Mouse (Mus musculus) inflammation-experienced regulatory T-cells, adult 6 months (primary cell): ENCODE results near the gene Rap1gds1. TPM values are rescaled to one million over a fixed set of nuclear protein-coding genes. Genes with fewer than 3 reads are reported as not detected.

Source experiments
- ATAC-seq: one replicate; pipeline ENCODE4 v1.8.0; 2017
- polyA plus RNA-seq, 3 experiments: library from polyadenylated mRNA; unstranded; fragments of 100-300 nt; shearing (Covaris generic); gene quantifications; one replicate each; pipeline ENCODE4 v1.2.1; 2017

The Rap1gds1 gene
- 10 to 100 TPM; 64.8 to 78.6 (median 67.9) TPM for polyA plus RNA-seq

DNA sequence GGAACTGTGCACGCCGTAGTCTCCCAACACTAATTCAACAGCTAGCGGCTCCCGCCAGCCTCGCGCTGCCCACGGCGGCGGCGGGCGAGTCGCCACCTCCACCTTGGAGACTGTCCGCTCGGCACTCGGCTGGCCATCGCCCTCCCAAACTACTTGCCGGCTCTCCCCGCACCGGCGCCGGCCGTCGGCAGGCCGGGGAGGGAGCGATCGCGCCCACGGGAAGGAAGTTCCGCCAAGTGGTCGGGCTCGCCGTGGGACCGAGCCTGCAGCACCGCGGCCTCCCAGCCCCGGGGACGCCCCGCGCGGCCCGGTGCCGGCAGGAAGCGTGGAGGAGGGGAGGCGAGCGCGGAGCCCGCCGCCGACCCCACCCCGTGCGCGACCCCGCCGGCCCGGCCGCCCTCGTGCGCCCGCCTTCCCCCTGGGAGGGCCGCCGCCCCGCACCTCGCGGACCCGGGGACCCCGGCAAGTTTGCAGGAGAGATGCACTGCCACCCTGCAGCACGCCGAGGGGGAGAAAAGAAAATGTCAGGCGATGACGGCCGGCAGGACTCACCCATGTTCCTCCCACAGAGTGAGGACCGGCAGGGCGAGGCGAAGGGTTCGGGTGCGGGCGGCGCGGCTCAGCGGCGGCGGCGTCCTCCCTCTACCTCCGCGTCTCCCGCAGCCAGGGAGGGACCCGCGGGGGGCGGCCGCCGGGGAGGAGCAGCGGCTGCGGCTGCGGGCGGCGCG, at the start of gene Rap1gds1:
Gene Rap1gds1, minus strand, starts transcription at position 718 of the 728 bp plus-strand sequence.
- ATAC-seq, result peak; percentile 44

DNA sequence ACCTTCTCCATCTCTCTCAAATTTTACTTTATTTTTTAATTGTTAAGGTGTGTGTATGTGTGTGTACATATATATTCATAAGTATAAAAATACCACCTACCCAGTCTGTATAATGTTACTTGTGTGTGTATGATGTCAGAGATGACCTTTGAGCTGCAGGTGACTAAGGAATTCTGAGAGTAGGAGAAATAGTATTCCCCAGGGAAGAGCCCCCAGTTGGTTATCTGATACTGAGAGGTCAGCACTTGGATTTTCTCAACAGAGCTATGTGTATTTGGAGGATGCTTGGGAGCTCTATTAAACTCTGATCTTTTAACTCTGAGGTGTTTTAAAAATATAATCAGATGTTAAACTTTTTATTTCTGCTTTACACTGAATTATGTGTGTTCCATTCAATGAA, 43.4 kb upstream of the Rap1gds1 start:
- no peak for ATAC-seq

DNA sequence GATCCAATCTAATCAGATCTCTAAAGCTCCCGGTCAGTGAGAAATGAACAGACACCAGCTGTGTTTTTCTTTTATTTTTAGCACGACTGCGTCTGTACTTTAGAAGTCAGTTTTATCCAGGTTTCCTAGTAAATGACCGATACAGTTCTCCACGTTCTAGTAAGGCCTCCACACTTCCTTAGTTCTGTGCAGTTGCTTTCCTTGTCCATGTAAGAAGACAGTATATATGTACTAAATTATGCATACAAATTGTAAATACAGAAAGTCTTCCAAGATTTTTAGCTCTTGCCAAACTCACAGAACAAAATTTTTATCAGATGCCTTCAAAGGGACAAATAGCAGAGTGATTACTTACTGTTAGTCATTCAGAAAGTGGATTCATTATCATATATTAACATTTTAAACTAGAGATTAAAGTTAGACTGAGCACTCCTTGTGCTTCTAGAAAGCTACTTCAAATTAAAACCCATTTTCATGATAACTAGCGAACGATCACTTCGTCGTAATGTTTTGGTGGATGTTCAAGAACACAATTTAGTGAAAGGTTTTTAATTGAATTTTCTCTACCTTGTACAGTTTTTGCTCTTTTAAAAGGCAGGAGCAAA, 41.8 kb upstream of the Rap1gds1 start:
- ATAC-seq, result no peak

DNA sequence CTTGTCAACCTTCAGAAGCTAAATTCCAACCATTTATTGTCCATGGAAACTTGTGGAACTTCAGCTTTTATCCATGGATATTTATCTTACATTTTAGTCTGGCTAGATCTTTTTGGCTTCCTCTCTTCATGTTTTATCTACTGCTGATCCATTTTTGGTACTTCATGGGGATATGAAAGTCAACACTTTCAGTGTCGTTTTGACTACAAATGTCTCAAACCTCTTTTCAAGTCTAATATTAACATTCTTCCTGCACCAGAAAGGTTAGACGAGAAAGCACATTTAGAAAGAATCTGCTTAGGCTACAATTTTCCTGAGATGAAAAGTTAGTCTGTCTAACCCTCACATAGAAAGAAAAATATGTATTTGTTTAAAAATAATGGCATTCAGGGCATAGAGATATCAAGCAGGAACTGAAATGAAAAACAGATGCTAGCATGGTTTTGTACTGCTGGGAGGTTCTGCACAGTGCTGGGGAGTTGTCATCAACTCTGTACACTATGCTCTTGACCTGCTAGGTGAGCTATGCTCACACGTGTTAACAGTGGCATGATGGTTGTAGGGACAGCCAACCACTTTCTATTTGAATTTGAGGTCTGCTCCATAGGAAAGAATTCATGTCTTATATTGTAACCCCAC, 37.5 kb upstream of the Rap1gds1 start:
- ATAC-seq, result no peak

DNA sequence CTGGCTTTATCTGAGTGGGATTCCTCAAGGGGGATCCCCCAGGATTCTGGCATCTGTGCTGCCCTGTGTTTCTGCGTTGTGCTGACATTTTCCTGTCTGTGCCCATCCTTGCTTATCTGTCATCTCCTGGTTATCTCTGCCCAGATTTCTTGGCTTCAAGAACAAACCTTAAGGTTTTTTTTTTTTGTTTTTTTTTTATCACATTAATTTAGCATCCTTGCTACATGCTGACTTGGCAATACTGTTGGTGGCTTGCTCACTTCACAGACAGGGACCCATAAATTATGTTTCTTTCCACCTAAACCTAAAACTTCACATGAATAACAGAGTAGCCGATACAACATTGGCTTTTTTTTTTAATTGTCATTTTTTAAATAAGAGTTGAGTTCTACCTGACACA, 36.9 kb upstream of the Rap1gds1 start:
- ATAC-seq, result no peak

DNA sequence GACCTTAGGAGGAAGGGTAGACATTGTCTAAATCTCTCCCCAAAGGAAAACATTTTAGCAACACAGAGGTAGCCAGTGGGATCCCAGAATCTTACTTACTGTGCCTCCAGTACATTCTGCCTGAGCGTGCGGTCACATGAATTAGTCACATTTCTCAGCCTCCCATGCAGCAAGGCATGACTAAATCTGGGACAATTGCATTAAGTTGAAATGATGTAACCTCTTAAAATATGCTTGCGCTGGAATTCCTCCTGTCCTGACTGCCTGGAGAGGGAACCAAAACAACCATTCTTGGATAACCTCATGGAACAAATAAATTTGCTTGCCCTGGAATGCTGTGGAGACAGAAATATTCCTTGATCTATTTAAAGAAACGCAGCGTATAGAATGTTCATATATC, 33.2 kb upstream of the Rap1gds1 start:
- no peak for ATAC-seq

DNA sequence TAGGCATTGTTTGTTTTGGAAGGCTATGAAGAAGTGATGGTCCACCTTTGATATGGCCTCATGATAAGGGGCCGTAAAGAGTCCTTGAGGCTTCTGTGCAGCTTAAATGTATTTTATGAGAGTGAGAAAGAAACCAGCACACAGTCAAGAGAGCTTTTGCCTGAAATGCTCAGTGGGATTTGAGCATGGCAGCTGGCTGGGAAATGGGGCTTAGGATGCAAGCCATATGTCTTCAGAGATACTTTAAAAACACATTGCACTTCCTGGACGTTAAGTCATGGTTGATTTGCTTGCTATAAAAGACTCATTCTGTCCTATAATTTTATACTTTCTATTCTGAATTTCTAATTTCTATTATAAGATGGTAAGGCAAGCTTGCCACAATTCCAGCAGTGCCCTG, 28.9 kb upstream of the Rap1gds1 start:
- ATAC-seq, result no peak

DNA sequence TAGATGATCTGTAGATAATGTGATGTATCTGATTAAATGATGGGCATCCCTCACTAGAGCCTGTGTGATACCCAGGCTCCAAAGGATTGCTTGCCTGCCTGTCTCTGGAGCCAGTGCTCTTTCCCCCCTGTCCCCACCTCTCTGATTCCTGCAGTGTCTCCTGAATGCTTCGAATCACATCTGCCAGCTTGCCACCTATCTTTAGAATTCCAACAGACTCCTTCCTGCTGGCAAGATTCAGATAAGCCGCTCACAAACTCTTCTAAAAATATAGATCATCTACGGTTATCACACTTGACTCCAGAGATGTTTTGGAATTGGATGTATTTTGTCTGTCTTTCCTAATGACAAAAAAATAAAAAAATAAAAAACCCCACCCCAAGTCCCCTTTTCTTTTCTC, 28.3 kb upstream of the Rap1gds1 start:
- ATAC-seq, result no peak

DNA sequence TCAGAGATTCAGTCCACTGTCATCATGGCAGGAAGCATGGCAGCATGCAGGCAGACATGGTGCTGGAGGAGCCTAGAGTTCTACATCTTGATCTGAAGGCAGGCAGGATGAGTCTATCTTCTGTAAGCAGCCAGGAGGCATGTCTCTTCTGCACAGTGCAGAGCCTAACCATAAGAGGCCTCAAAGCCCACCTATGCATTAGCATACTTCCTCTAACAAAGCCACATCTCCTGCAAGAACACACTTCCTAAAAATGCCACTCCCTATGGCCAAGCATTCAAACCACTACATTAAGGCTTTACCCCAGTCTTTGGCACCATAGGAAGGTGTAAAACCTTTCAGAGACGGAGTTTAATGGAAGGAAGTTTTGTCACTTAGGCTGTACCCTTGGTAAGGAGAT, 26.9 kb upstream of the Rap1gds1 start:
- no peak for ATAC-seq

DNA sequence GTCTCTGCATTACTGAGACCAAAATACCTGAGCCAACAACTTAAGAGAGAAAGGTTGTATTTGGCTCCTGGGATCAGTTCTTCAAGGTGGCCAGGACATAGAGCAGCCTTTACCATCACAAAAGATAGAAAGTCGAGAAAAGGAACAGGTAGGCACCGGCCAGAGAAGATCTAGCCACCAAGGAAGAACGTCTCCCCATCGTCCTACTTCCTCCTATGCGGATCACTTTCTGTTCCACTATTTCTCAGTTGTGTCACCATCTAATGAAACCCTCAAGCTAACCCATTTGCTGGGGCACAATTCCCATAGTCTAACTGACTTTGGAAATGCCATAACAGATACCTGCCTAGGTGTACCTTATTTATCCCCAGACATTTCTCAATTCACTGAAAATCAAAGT, 24.3 kb upstream of the Rap1gds1 start:
- no peak for ATAC-seq

DNA sequence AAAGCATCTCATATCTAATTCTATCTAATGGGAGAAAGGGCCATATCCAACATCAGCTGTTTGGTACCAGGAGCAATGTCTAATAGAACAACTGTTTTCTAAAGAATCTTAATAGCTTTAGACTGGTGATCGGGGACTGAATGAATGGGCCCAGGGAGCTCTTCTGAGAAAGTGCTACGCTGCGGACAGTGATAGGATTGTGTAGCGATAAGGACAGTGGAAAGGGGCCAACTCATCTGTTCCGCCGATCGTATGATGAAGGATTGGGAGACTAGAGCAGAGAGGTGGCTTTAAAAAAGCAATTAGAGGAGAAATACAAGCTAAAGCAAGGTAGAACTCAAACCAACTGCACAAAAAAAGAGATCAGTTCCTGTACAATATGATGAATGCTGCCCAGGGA, 20.9 kb upstream of the Rap1gds1 start:
- no peak for ATAC-seq

DNA sequence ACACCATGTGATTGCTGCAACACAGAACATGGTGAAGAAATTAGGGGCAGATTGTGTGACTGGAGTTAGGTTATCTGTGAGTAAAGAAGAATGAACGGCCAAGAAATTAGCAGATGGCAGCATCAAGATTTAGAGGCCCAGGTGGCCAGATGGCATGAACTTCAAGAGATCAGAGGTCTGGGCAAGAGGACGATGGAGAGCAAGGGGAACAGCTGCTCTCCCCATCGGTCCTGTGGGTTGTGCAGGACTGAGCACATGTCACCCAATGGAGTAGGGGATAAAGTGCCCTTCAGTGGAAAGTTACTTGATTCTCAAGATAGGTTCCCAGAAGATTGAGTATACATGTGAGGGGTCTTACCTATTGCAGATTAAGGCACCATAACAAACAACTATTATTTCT, 13.5 kb upstream of the Rap1gds1 start:
- ATAC-seq, result no peak

DNA sequence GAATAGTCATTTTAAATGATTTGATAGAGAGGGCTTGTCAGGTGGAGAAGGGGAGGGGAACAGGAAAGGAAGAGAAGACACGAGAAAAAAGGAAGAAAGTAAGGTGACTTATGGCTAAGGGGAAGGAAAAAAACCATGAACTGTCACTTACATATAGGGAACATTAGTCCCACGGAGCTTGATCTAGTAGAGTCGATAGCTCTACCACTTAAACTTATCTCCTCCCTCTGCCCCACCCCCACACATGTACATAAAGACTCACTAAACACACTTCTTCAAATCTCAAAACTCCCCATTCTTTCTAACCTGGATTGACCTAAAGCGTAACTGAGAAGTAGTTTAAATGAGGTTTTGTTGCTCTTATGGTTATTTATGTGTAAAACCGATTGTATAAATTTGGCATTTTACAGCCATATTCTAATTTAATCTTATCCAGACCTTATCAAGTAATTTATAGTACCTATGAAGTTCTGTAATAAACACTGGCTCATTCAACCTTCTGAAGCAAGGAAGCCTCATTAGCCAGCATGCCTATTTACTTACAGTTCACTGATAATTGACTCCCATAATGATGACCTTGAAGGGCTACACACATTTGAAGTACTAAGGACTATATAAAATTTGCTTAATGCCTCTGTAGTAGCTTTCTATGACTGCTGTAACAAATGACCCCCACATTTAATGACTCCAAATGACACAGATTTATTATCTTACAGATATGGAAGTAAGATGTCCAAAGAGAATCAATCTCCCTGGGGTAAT, 9.0 kb upstream of the Rap1gds1 start:
- no peak for ATAC-seq

DNA sequence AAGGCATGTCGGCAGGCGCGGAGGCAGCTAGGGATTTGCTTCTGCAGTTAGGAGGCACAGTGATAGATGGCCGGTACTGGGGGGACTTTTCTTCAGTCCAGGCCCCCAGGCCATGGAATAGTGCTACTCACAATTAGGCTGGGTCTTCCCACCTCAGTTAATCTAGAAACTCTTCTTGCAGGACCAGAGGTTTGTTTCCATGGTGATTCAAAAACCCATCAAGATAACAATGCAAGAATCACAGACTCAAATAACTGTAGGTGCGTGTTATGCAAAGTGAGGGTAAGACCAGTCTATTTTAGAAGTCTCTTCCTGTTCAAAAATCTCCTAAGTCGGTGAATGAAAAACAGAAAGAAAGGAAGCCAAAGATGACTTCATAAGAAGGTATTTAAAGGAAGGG, 4.8 kb upstream of the Rap1gds1 start:
- no peak for ATAC-seq

DNA sequence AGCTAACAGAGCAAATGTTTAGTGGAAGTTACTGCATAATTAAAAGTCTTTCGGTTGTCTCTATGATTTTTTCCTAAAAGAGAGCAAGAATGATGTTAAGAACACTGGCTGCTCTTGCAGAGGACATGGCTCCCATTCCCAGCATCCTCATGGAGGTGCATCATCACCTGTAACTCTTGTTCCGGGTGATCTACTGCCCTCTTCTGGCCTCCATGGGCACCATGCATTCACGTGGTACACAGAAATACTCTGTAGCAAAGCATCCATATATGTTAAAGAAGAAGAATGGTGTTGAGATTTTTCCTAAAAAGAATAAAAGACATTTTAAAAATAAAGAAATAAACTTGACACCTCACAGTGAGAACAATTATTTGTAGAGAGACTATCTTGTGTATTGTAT, 3.0 kb upstream of the Rap1gds1 start:
- no peak for ATAC-seq

DNA sequence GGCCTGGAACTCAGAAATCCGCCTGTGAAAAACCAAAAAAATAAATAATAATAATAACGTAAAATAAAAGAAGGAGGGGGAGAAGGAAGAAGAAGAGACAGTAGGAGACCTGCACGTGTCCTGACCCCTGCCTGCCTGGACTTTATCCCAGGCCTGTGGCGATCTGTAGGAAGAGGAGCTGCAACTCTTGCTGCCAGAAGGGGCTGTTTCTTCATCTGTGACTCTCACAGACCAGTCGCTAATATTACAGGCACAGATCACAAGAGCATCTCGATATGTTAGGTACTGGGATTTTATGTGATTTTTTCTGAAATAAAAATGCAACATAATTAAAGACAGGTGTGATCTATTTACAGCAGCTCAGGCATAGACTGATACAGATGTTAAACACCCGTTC, 1.1 kb upstream of the Rap1gds1 start:
- no peak for ATAC-seq

DNA sequence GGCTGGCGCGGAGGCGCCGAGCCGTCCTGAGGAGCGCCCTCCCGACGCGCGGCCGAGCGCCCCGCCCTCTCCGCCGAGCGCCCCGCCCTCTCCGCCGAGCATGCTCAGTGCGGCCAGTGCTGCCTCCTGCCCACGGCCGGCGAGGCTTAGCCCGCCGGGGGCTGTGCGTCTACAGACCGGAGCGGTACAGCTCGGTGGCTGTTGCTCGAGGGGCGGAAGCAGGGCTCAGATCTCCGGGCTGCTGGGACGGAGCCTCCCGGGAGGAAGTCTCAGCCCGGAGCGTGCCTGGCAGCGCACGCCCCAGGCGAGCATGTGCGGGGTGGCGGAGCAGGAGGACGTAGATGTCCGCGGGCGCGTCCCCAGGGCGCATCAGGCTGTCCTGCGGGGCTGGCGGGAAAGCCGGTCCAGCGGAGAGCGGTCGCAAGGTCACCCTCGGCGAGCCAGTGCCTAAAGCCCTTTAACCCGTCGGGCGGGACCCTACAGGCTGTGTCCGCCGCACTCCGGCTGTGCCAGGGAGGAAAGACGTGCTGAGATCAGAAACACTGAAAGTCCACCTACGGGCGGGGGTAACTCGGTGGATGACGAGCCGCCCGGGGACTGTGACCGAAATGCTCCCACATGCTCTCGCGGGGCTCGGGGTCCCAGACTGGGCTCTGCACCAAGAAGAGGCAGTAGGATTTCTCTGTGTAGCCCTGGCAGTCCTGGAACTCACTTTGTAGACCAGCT, 495 bp upstream of the Rap1gds1 start:
- peak; percentile 69 for ATAC-seq

DNA sequence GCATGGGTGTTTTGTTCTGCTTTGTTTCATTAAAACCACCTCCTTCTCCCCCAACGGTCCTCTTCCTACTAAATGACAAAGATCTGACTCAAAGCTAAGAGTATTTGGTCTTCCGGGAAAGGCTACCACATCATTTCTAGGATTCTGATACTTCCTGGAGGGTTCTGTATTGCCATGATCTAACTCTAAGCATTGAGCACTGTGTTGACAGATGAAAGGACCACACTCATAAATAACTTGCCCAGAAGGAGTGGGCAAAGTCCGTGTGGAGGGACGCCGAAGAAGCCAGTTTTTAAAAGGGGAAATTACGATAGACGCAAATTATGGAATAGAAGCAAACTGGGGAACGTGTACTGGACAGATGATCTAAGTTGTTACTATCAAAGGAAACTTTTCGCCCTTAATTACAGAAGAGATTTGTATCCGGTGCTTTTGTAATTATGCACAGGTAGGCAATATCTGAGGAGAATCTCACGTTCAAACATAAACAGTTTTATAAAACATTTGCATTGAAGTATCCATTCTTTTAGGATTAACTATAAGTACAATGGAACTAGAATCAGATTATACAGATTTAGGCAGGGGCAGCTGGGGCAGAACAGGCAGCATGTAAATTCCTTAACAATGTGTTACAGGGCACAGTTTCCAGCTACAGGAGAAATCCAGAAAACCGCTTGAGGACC, 1.1 kb downstream of the Rap1gds1 start:
- peak; percentile 9 for ATAC-seq

DNA sequence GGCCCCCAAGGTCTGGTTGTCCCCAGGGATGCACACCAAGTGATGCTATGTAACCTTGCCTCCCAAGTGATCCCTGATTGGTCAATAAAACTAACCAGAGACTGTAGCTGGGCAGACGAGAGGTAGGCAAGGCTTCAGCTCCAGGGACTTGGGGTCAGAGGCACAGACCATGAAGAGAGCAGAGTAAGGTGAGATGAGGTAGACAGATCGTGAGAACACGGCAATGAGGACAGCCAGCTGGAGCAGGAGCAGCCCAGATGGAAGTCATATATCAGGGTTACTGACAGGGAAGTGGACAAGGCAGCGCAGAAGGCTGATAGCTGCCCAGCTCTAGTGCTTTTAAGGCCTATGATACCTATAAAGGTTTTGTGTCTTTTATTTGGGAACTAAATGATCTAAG, 5.5 kb downstream of the Rap1gds1 start:
- ATAC-seq, result no peak

DNA sequence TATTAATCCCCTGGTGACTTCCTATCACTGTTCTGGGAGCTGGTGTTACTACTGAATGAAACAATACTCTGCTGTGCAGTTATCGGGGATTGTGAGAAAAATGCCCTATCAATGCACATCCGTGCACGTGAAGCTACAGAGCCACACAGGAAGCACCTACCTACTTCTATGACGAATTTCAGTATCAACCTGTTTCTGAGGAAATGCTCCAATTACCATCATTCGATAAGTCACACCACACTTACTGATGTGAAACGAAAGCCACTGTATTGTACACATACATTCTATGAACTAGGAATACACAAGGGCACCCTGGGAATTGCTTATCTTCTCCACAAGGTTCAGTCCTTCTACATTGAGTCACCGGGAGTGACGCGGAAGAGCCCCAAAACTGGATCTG, 10.9 kb downstream of the Rap1gds1 start:
- peak; percentile 98 for ATAC-seq

DNA sequence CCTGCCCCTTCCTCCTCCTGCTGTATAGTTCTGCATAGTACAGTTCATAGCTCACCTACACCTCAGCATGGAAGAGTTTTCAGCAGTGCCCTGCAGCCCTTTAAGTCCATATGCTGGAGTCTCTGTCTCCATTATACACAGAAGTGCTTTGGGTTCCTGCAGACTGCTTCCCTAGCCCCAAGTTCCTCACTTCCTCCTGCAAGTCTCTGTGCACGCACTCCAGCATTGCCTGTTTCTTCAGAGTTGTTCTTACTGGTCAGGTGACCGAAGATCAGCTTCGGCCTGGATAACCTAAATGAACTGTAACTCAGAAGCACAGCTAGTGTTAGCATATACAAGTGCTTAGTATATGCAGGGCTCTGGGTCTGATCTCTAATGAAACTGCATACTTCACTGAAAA, 12.9 kb downstream of the Rap1gds1 start:
- no peak for ATAC-seq
